Mouse (Mus musculus) kidney, postnatal 0 days (tissue): ENCODE measurements at regions not wholly inside any gene's neighbourhood (a gene's known extent, or its start where the extent isn't known, plus 50 kb on each side); places are given as distances from the start of the nearest gene placed in this dataset.

Experiments used
- ATAC-seq: fragments of 200-750 bp; cut with Nextera tagmentation; replicated peaks from 2 replicates; pipeline ENCODE4 v1.8.0; 2017; ENCODE audit warnings: low read depth, moderate number of reproducible peaks, moderate TSS enrichment, moderate library complexity; ENCODE audit not compliant: low FRiP score
- DNase-seq: peaks from one replicate; pipeline ENCODE4 v3.0.0-alpha.2; 2016; ENCODE audit warnings: low spot score
- H3K27ac ChIP-seq: fragments of 300-500 bp; sonication (generic); 2 replicates; pipeline ENCODE4 v1.5.1; 2014; ENCODE audit warnings: mild to moderate bottlenecking
- H3K27me3 ChIP-seq: fragments of 300-500 bp; sonication (generic); 2 replicates; pipeline ENCODE4 v1.6.1; 2014; ENCODE audit warnings: low read length, mixed read lengths; ENCODE audit not compliant: insufficient read depth
- H3K36me3 ChIP-seq: fragments of 300-500 bp; sonication (generic); 2 replicates; pipeline ENCODE4 v1.6.1; 2014; ENCODE audit warnings: low read length, mixed read lengths; ENCODE audit not compliant: insufficient read depth
- H3K4me1 ChIP-seq: fragments of 300-500 bp; sonication (generic); replicated peaks from 2 replicates; pipeline ENCODE4 v1.6.1; 2014; ENCODE audit warnings: antibody characterized with exemption, low read length, mixed read lengths; ENCODE audit not compliant: insufficient read depth
- H3K4me2 ChIP-seq: fragments of 300-500 bp; sonication (generic); 2 replicates; pipeline ENCODE4 v1.6.1; 2014; ENCODE audit warnings: mild to moderate bottlenecking, low read length, moderate library complexity, mixed read lengths
- H3K4me3 ChIP-seq: fragments of 300-500 bp; sonication (generic); replicated peaks from 2 replicates; pipeline ENCODE4 v1.5.1; 2014; ENCODE audit warnings: low read depth, low read length
- H3K9ac ChIP-seq: fragments of 300-500 bp; sonication (generic); 2 replicates; pipeline ENCODE4 v1.6.1; 2014; ENCODE audit warnings: low read depth, low read length
- H3K9me3 ChIP-seq: fragments of 300-500 bp; sonication (generic); replicated peaks from 2 replicates; pipeline ENCODE4 v1.6.1; 2016; ENCODE audit warnings: low read length, inconsistent platforms, mixed read lengths
- CTCF ChIP-seq: IDR thresholded peaks from 2 replicates; pipeline ENCODE4 v1.5.1; 2016; ENCODE audit warnings: antibody characterized with exemption, low read depth, mild to moderate bottlenecking, moderate library complexity
- WGBS: fragments of 180-500 bp; shearing (Covaris S2); extraction: QIAGEN DNeasy Blood & Tissue Kit; methylation state at CpG from one replicate; pipeline ENCODE4 v1.1.7; 2014; 5-methylcytosine and 5-hydroxymethylcytosine counted together

DNA sequence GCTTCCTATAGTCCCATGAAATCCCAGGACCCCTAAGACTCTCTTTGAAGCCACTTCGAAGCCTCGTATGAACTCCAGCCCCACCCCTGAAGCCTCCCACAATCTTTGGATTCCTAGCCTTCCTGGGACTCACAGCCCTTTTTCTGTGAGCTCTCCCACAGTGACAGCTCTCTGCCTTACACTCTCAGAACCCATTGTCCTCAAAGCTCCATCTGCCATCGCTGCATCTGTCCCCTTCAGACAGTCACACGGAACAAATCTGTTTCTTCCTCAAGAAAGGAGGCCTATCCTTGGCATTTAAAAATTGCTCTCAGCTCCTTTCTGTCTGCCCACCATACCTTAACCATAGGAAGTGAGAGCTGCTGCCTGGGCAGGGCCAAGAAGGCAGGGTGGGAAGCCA is 122.4 kb upstream of the Fam19a5 start:
- no peaks in the 10 kb centered on the region for H3K4me1 ChIP-seq
- DNase-seq (no peak), ATAC-seq (no peak)
- no peak for TF ChIP-seq CTCF
- no peak overlapping the region for H3K4me2 ChIP-seq
- H3K27me3 ChIP-seq = no peaks in the 10 kb centered on the region
- no peak overlapping the region for H3K4me3 ChIP-seq
- no peak overlapping the region for H3K27ac ChIP-seq
- H3K9me3 ChIP-seq = no peaks in the 10 kb centered on the region
- 87% methylated on average over 4 of the region's 4 CpGs for WGBS
- no peak overlapping the region for H3K9ac ChIP-seq
- no peaks in the 10 kb centered on the region for H3K36me3 ChIP-seq

DNA sequence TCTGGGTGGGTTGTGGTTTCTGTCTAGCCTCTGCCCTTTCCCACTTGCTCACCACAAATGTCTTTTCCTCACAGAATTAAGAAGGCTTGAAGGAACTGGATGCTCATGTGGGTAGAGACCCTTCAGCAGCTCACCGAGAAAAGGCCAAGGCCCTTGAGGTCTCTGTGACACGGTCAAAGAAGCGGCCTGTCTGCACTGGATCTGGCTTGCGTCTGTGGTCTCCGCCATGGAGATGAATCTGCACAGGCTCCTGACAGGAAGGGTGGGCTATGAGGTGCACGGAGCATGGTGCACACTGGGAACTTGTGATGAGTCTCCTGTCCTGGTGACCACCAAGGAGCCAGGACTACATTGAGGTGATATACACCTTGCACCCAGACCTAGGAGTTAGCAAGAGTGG is 110.8 kb upstream of the Fam19a5 start:
- DNase-seq (no peak), ATAC-seq (no peak)
- TF ChIP-seq CTCF = no peak
- Histone ChIP-seq H3K9ac (no peak overlapping the region), H3K27me3 (no peaks in the 10 kb centered on the region), H3K36me3 (no peaks in the 10 kb centered on the region), H3K4me1 (no peaks in the 10 kb centered on the region), H3K4me2 (no peak overlapping the region), H3K27ac (no peak overlapping the region), H3K9me3 (no peaks in the 10 kb centered on the region), H3K4me3 (no peak overlapping the region)
- 88% methylated on average over 6 of the region's 6 CpGs for WGBS

DNA sequence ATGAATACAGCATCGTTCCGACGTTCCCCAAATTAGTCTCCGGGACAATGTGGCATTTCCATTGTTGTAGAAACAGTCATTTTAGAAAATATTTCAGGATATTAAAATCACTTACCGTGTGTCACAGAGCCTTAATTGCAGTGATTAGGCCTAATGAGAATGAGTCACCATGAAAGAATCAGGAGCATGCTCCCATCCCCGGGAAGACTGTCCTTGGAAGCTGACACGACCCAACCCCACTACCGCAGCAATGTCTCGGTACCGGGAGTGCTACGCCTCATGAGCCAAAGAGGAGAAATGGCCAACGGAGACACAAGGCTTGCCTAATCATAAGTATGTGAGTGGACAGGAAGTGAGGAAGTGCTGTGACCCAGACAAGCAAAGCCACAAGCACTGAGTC is 110.2 kb upstream of the Fam19a5 start:
- Histone ChIP-seq H3K4me2 (no peak overlapping the region), H3K27ac (no peak overlapping the region), H3K4me1 (no peaks in the 10 kb centered on the region), H3K27me3 (no peaks in the 10 kb centered on the region), H3K4me3 (no peak overlapping the region), H3K9ac (no peak overlapping the region), H3K36me3 (no peaks in the 10 kb centered on the region), H3K9me3 (no peaks in the 10 kb centered on the region)
- TF ChIP-seq CTCF = no peak
- ATAC-seq (no peak), DNase-seq (no peak)
- 93% methylated on average over 12 of the region's 12 CpGs for WGBS

GRCm38 (mm10) chr15:87435566-87435965 is 108.5 kb upstream of the Fam19a5 start:
- ATAC-seq = no peak
- DNase-seq = no peak
- H3K4me3 ChIP-seq = no peak overlapping the region
- no peaks in the 10 kb centered on the region for H3K4me1 ChIP-seq
- 90% methylated on average over 2 of the region's 2 CpGs for WGBS
- no peak overlapping the region for H3K27ac ChIP-seq
- H3K9me3 ChIP-seq = no peaks in the 10 kb centered on the region
- H3K36me3 ChIP-seq = no peaks in the 10 kb centered on the region
- H3K27me3 ChIP-seq = no peaks in the 10 kb centered on the region
- H3K9ac ChIP-seq = no peak overlapping the region
- TF ChIP-seq CTCF = no peak
- no peak overlapping the region for H3K4me2 ChIP-seq

DNA sequence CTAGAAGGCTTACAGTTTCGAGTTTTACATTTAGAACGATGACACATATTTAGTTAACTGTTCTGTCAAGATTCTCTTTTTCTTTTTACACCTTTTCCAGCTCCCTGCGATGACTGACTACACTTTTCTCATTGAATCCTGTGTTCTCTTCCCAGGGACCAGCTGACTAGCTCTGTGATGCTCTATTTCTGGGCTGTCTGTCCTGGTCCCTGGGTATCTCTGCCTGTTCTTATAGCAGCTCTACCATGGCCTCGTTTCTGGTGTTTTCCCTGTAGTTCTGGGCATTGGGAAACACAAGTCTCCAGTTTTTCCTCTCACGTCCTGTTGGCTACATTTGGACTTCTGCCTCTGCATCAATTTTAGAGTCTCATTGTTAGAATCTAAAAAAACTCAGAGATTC is 106.5 kb upstream of the Fam19a5 start:
- Histone ChIP-seq H3K4me3 (no peak overlapping the region), H3K27me3 (no peaks in the 10 kb centered on the region), H3K4me1 (no peaks in the 10 kb centered on the region), H3K9ac (no peak overlapping the region), H3K9me3 (no peaks in the 10 kb centered on the region), H3K27ac (no peak overlapping the region), H3K36me3 (no peaks in the 10 kb centered on the region), H3K4me2 (no peak overlapping the region)
- ATAC-seq = no peak
- 80% methylated on average over 5 of the region's 5 CpGs for WGBS
- no peak for TF ChIP-seq CTCF
- DNase-seq = no peak

- TF ChIP-seq CTCF = no peak
- no peak overlapping the region for H3K27ac ChIP-seq
- no peak overlapping the region for H3K4me2 ChIP-seq
- DNase-seq = no peak
- WGBS = 22% methylated on average over 1 of the region's 1 CpGs
- no peak for ATAC-seq
- H3K9me3 ChIP-seq = no peaks in the 10 kb centered on the region
- H3K27me3 ChIP-seq = no peaks in the 10 kb centered on the region
- H3K4me3 ChIP-seq = no peak overlapping the region
- no peak overlapping the region for H3K9ac ChIP-seq
- no peaks in the 10 kb centered on the region for H3K4me1 ChIP-seq
- no peaks in the 10 kb centered on the region for H3K36me3 ChIP-seq
Observed at GRCm38 (mm10) chr15:87458932-87459331, 85.2 kb upstream of the Fam19a5 start.

GRCm38 (mm10) chr15:87476247-87476646 is 67.9 kb upstream of the Fam19a5 start:
- Histone ChIP-seq H3K4me3 (no peak overlapping the region), H3K4me1 (no peaks in the 10 kb centered on the region), H3K4me2 (no peak overlapping the region), H3K9ac (no peak overlapping the region), H3K27me3 (no peaks in the 10 kb centered on the region), H3K27ac (no peak overlapping the region), H3K9me3 (no peaks in the 10 kb centered on the region), H3K36me3 (no peaks in the 10 kb centered on the region)
- DNase-seq = peak; percentile 15
- TF ChIP-seq CTCF = no peak
- ATAC-seq = no peak
- WGBS = 24% methylated on average over 11 of the region's 11 CpGs
